Mouse (Mus musculus) CH12.LX (cell line): ENCODE results near the gene Defb3.

Source experiments
- BHLHE40 ChIP-seq: IDR thresholded peaks from 2 replicates; pipeline ENCODE4 v1.6.1; 2011; ENCODE audit warnings: mild to moderate bottlenecking, low read depth, low read length, improper control_type of control experiment
- CTCF ChIP-seq, 2 experiments: IDR thresholded peaks in 1 of 2; conservative IDR thresholded peaks in 1 of 2; 2 replicates each; pipeline ENCODE4 v1.5.1; 2011 to 2012; ENCODE audit warnings: low read depth in 2 of 2, low read length in 2 of 2, improper control_type of control experiment in 1 of 2, inconsistent platforms in 1 of 2, mild to moderate bottlenecking in 1 of 2, moderate library complexity in 1 of 2
- ELF1 ChIP-seq: IDR thresholded peaks from 2 replicates; pipeline ENCODE4 v1.6.1; 2014; ENCODE audit warnings: low read depth, mild to moderate bottlenecking, inconsistent platforms, low read length, improper control_type of control experiment
- MAFK ChIP-seq: IDR thresholded peaks from 2 replicates; pipeline ENCODE4 v1.6.1; 2011; ENCODE audit warnings: low read length, improper control_type of control experiment; ENCODE audit not compliant: insufficient replicate concordance
- POLR2A ChIP-seq: IDR thresholded peaks from 2 replicates; pipeline ENCODE4 v1.6.1; 2011; ENCODE audit warnings: low read depth, mild to moderate bottlenecking, improper control_type of control experiment, low read length
- TBP ChIP-seq: conservative IDR thresholded peaks from 2 replicates; pipeline ENCODE4 v1.6.1; 2011; ENCODE audit warnings: low read depth, low read length, improper control_type of control experiment
- ZC3H11A ChIP-seq: IDR thresholded peaks from 2 replicates; pipeline ENCODE4 v1.6.1; 2012; ENCODE audit warnings: low read depth, mild to moderate bottlenecking, inconsistent platforms, low read length, improper control_type of control experiment
- ZMIZ1 ChIP-seq: IDR thresholded peaks from 2 replicates; pipeline ENCODE4 v1.6.1; 2012; ENCODE audit warnings: low read depth, mild to moderate bottlenecking, inconsistent platforms, low read length, improper control_type of control experiment

DNA sequence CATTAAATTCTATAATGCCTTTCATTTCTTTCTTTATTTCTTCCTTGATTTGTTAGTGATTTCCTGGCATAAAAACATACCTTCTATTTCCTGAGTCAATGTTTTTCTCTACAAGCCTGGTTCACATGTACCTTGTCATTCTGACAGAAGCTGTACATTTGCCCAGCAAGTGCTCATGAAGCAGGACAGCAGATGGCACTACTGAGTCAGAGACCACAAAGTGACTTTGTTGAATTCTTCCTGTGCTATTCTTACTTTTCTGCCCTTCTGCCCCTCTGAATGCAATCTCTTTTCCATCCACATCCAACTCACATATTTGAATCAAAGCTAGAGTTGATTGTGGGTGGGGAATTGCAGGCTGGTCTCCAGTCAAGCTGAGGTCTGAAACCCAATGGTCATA is 35.0 kb upstream of the Defb3 start:
- no peak for TF ChIP-seq ELF1
- peak; percentile 12 to 63; a peak in 2 of 4 replicates for TF ChIP-seq CTCF (conservative IDR thresholded peaks at IDR 0.05 in 1 of 2, IDR thresholded peaks at IDR 0.05 in 1 of 2; ENCODE audit: low read depth in 2 of 2, low read length in 2 of 2)
- TF ChIP-seq TBP = no peak
- no peak for TF ChIP-seq BHLHE40
- no peak for TF ChIP-seq POLR2A
- TF ChIP-seq ZMIZ1 = no peak
- TF ChIP-seq ZC3H11A = no peak
- no peak for TF ChIP-seq MAFK
